Mouse (Mus musculus) telencephalon, adult 2 months (tissue): Measurements from ENCODE around the gene Cntnap2.

Experiments used
- DNase-seq: peaks from one replicate; pipeline ENCODE4 v3.0.0-alpha.2; 2011; ENCODE audit warnings: low read depth, low spot score

Cntnap2 gene

DNA sequence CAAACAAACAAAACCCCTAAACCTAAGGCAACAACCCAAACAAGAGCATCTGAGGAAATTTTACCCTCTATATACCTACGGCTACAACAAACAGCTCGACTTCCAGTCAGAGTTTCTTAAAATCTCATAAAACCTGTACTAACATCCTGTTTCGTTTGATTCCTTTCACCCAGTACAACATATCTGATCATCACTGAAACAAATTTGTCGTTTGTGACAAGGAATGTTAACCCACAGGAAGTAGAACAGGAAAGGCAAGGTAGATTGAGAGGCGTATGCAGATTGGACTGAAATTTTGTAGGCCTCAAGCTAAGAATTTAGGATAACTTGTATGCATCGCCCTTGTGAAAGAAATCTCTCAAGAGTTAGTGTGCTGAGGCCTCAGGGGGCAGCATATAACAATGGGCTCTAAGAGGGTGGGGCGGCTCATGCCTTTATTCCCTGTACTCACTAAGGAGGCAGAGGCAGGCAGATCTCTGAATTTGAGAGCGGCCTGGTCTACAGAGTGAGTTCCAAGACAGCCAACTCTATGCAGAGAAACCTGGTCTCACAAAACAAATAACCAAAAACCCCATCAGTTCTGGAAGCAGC is 2291.0 kb downstream of the Cntnap2 start:
- DNase-seq = no peak
